Mouse (Mus musculus) MEL (cell line): ENCODE results near the gene Sept9. TPM values are rescaled to one million over a fixed set of nuclear protein-coding genes. Genes with fewer than 3 reads are reported as not detected.

Experiments used
- DNase-seq: peaks from one replicate; pipeline ENCODE4 v3.0.0; 2011; ENCODE audit warnings: low read depth, low spot score
- H3K27ac ChIP-seq: 2 replicates; pipeline ENCODE4 v1.5.1; 2012; ENCODE audit warnings: low read depth, mild to moderate bottlenecking, control low read depth, low read length, moderate library complexity; ENCODE audit not compliant: control insufficient read depth
- H3K27me3 ChIP-seq, 2 experiments: fragments of 150-350 bp in 1 of 2; sonication (generic) in 1 of 2; 2 replicates each; pipeline ENCODE4 v1.6.1; 2012; ENCODE audit warnings: low read length in 2 of 2, mild to moderate bottlenecking in 2 of 2, improper control_type of control experiment in 1 of 2, moderate library complexity in 1 of 2; ENCODE audit not compliant: insufficient read depth in 2 of 2, control insufficient read depth in 1 of 2
- H3K36me3 ChIP-seq, 2 experiments: 2 replicates each; pipeline ENCODE4 v1.6.1; 2012 to 2014; ENCODE audit warnings: low read length in 2 of 2, improper control_type of control experiment in 1 of 2, inconsistent platforms in 1 of 2, mild to moderate bottlenecking in 1 of 2; ENCODE audit not compliant: insufficient read depth in 2 of 2, control insufficient read depth in 1 of 2
- H3K4me1 ChIP-seq, 2 experiments: fragments of 150-350 bp in 1 of 2; sonication (generic) in 1 of 2; 2 replicates each; pipeline ENCODE4 v1.6.1; 2012; ENCODE audit warnings: low read length in 2 of 2, improper control_type of control experiment in 1 of 2, mild to moderate bottlenecking in 1 of 2; ENCODE audit not compliant: insufficient read depth in 2 of 2, control insufficient read depth in 1 of 2
- H3K4me3 ChIP-seq, 2 experiments: fragments of 150-350 bp in 1 of 2; sonication (generic) in 1 of 2; 2 replicates each; pipeline ENCODE4 v1.5.1; 2012; ENCODE audit warnings: low read depth in 2 of 2, low read length in 2 of 2, mild to moderate bottlenecking in 2 of 2, moderate library complexity in 2 of 2, control low read depth in 1 of 2, improper control_type of control experiment in 1 of 2; ENCODE audit not compliant: control insufficient read depth in 1 of 2, insufficient read depth in 1 of 2
- H3K79me2 ChIP-seq: 2 replicates; pipeline ENCODE4 v1.6.1; 2012; ENCODE audit warnings: mild to moderate bottlenecking, low read length, moderate library complexity; ENCODE audit not compliant: control insufficient read depth, poor library complexity, insufficient read depth
- H3K9ac ChIP-seq: 2 replicates; pipeline ENCODE4 v1.6.1; 2012; ENCODE audit warnings: low read depth, mild to moderate bottlenecking, control low read depth, low read length, moderate library complexity; ENCODE audit not compliant: control insufficient read depth, poor library complexity, severe bottlenecking
- H3K9me3 ChIP-seq: fragments of 150-350 bp; sonication (generic); replicated peaks from 2 replicates; pipeline ENCODE4 v1.6.1; 2012; ENCODE audit warnings: mild to moderate bottlenecking, low read length, improper control_type of control experiment, moderate library complexity; ENCODE audit not compliant: insufficient read depth
- BHLHE40 ChIP-seq: IDR thresholded peaks from 2 replicates; pipeline ENCODE4 v1.6.1; 2012; ENCODE audit warnings: low read depth, mild to moderate bottlenecking, inconsistent platforms, low read length, improper control_type of control experiment, borderline replicate concordance
- CHD1 ChIP-seq: IDR thresholded peaks from 2 replicates; pipeline ENCODE4 v1.6.1; 2012; ENCODE audit warnings: low read depth, mild to moderate bottlenecking, inconsistent platforms, low read length, improper control_type of control experiment
- CHD2 ChIP-seq: IDR thresholded peaks from 2 replicates; pipeline ENCODE4 v1.6.1; 2011; ENCODE audit warnings: low read length, improper control_type of control experiment
- E2F4 ChIP-seq: IDR thresholded peaks from 2 replicates; pipeline ENCODE4 v1.6.1; 2011; ENCODE audit warnings: low read depth, low read length, improper control_type of control experiment, borderline replicate concordance
- ELF1 ChIP-seq: IDR thresholded peaks from 2 replicates; pipeline ENCODE4 v1.6.1; 2014; ENCODE audit warnings: low read depth, mild to moderate bottlenecking, inconsistent platforms, low read length, improper control_type of control experiment, moderate library complexity
- ETS1 ChIP-seq: IDR thresholded peaks from 2 replicates; pipeline ENCODE4 v1.6.1; 2012; ENCODE audit warnings: low read depth, mild to moderate bottlenecking, inconsistent platforms, low read length, improper control_type of control experiment, moderate library complexity
- GABPA ChIP-seq: IDR thresholded peaks from 2 replicates; pipeline ENCODE4 v1.6.1; 2012; ENCODE audit warnings: low read depth, mild to moderate bottlenecking, inconsistent platforms, low read length, improper control_type of control experiment, moderate library complexity
- HCFC1 ChIP-seq: IDR thresholded peaks from 2 replicates; pipeline ENCODE4 v1.6.1; 2012; ENCODE audit warnings: low read depth, mild to moderate bottlenecking, inconsistent platforms, low read length, improper control_type of control experiment, moderate library complexity
- JUND ChIP-seq: IDR thresholded peaks from 2 replicates; pipeline ENCODE4 v1.6.1; 2011; ENCODE audit warnings: low read depth, mild to moderate bottlenecking, improper control_type of control experiment, low read length
- KAT2A ChIP-seq: conservative IDR thresholded peaks from 2 replicates; pipeline ENCODE4 v1.6.1; 2012; ENCODE audit warnings: low read depth, low read length, improper control_type of control experiment, inconsistent platforms
- MAZ ChIP-seq: IDR thresholded peaks from 2 replicates; pipeline ENCODE4 v1.6.1; 2012; ENCODE audit warnings: low read depth, mild to moderate bottlenecking, inconsistent platforms, low read length, improper control_type of control experiment
- MEF2A ChIP-seq: IDR thresholded peaks from 2 replicates; pipeline ENCODE4 v1.6.1; 2014; ENCODE audit warnings: low read depth, mild to moderate bottlenecking, inconsistent platforms, low read length, improper control_type of control experiment; ENCODE audit not compliant: poor library complexity, insufficient replicate concordance, severe bottlenecking; ENCODE audit errors: extremely low read depth
- MXI1 ChIP-seq: IDR thresholded peaks from 2 replicates; pipeline ENCODE4 v1.6.1; 2011; ENCODE audit warnings: mild to moderate bottlenecking, low read depth, low read length, improper control_type of control experiment
- NELFE ChIP-seq: IDR thresholded peaks from 2 replicates; pipeline ENCODE4 v1.6.1; 2011; ENCODE audit warnings: low read depth, low read length, improper control_type of control experiment
- NRF1 ChIP-seq: IDR thresholded peaks from 2 replicates; pipeline ENCODE4 v1.6.1; 2014; ENCODE audit warnings: low read depth, mild to moderate bottlenecking, inconsistent platforms, low read length, improper control_type of control experiment, moderate library complexity; ENCODE audit not compliant: poor library complexity, insufficient read depth, severe bottlenecking
- POLR2A ChIP-seq, 2 experiments: IDR thresholded peaks; 2 replicates each; pipeline ENCODE4 v1.6.1; 2011 to 2012; ENCODE audit warnings: low read length in 2 of 2, mild to moderate bottlenecking in 2 of 2, control low read depth in 1 of 2, improper control_type of control experiment in 1 of 2, low read depth in 1 of 2, moderate library complexity in 1 of 2; ENCODE audit not compliant: control insufficient read depth in 1 of 2, insufficient read depth in 1 of 2, poor library complexity in 1 of 2
- POLR2AphosphoS2 ChIP-seq: IDR thresholded peaks from 2 replicates; pipeline ENCODE4 v1.6.1; 2011; ENCODE audit warnings: low read length, improper control_type of control experiment
- RAD21 ChIP-seq: IDR thresholded peaks from 2 replicates; pipeline ENCODE4 v1.6.1; 2011; ENCODE audit warnings: mild to moderate bottlenecking, low read depth, low read length, improper control_type of control experiment
- SIN3A ChIP-seq: IDR thresholded peaks from 2 replicates; pipeline ENCODE4 v1.6.1; 2012; ENCODE audit warnings: low read length, improper control_type of control experiment, inconsistent platforms
- SMC3 ChIP-seq: IDR thresholded peaks from 2 replicates; pipeline ENCODE4 v1.6.1; 2011; ENCODE audit warnings: low read depth, low read length, improper control_type of control experiment
- TAL1 ChIP-seq: IDR thresholded peaks from 2 replicates; pipeline ENCODE4 v1.6.1; 2012; ENCODE audit warnings: mild to moderate bottlenecking, inconsistent platforms, low read length, moderate library complexity, mixed read lengths
- TBP ChIP-seq: IDR thresholded peaks from 2 replicates; pipeline ENCODE4 v1.8.0; 2011; ENCODE audit warnings: low read depth, low read length, improper control_type of control experiment
- TCF12 ChIP-seq: IDR thresholded peaks from 2 replicates; pipeline ENCODE4 v1.6.1; 2014; ENCODE audit warnings: low read depth, mild to moderate bottlenecking, inconsistent platforms, low read length, improper control_type of control experiment, moderate library complexity
- UBTF ChIP-seq: IDR thresholded peaks from 2 replicates; pipeline ENCODE4 v1.6.1; 2012; ENCODE audit warnings: low read depth, mild to moderate bottlenecking, inconsistent platforms, low read length, improper control_type of control experiment, moderate library complexity, borderline replicate concordance; ENCODE audit not compliant: insufficient read depth
- ZC3H11A ChIP-seq: IDR thresholded peaks from 2 replicates; pipeline ENCODE4 v1.6.1; 2012; ENCODE audit warnings: low read depth, mild to moderate bottlenecking, inconsistent platforms, low read length, improper control_type of control experiment
- ZMIZ1 ChIP-seq: IDR thresholded peaks from 2 replicates; pipeline ENCODE4 v1.6.1; 2012; ENCODE audit warnings: low read depth, mild to moderate bottlenecking, inconsistent platforms, low read length, improper control_type of control experiment, moderate library complexity
- polyA plus RNA-seq, 2 experiments: library from polyadenylated mRNA; stranded (reverse) in 1 of 2; unstranded in 1 of 2; fragments of >175 nt in 1 of 2; fragments of >200 nt in 1 of 2; gene quantifications; 2 replicates each; pipeline versions ENCODE4 v1.2.1 to v1.2.4; 2012; ENCODE audit warnings: low replicate concordance in 2 of 2, low read depth in 1 of 2; ENCODE audit not compliant: insufficient read length in 2 of 2, insufficient read depth in 1 of 2, missing spikeins in 1 of 2
- total RNA-seq: library from RNA; depleted of rRNA; stranded (reverse); fragments of 300-350 nt; gene quantifications from 2 replicates; pipeline ENCODE4 v1.2.3, GENCODE M21; 2012

Sept9 gene
- total and polyA plus RNA-seq, 3 experiments: 49.7 to 196 (median 163) TPM

- no peak overlapping the region for H3K9ac ChIP-seq
- no peaks in the 10 kb centered on the region for H3K79me2 ChIP-seq
- peaks cover 16 to 53% of the 10 kb centered on the region in 2 experiments for H3K4me1 ChIP-seq
- TF ChIP-seq JUND (no peak), KAT2A (no peak), TCF12 (no peak), POLR2A (IDR thresholded peaks at IDR 0.05; ENCODE audit: control insufficient read depth in 1 of 2, insufficient read depth in 1 of 2, low read depth in 1 of 2, low read length in 2 of 2, poor library complexity in 1 of 2) (no peak), NELFE (no peak), SMC3 (no peak), RAD21 (no peak), GABPA (no peak), POLR2AphosphoS2 (no peak), CHD1 (no peak), CHD2 (no peak), UBTF (no peak), ETS1 (no peak), MEF2A (no peak), ELF1 (no peak)
- H3K27ac ChIP-seq: no peak overlapping the region
- peaks cover 0 to 36% of the 10 kb centered on the region in 2 experiments; a peak in 2 of 4 replicates for H3K36me3 ChIP-seq
- no peaks in the 10 kb centered on the region for H3K9me3 ChIP-seq
- DNase-seq: no peak
- H3K27me3 ChIP-seq: no peaks in the 10 kb centered on the region
- no peak overlapping the region for H3K4me3 ChIP-seq
Observed at GRCm38 (mm10) chr11:117254161-117255107, 55.0 kb downstream of the Sept9 start.

- DNase-seq: no peak
- no peak overlapping the region for H3K4me3 ChIP-seq
- peaks cover 10 to 49% of the 10 kb centered on the region in 2 experiments for H3K4me1 ChIP-seq
Observed at GRCm38 (mm10) chr11:117255108-117255489, 55.6 kb downstream of the Sept9 start.

More at GRCm38 (mm10) chr11:117255108-117255489, 55.6 kb downstream of the Sept9 start:
- Histone ChIP-seq H3K27ac (no peak overlapping the region), H3K79me2 (no peaks in the 10 kb centered on the region), H3K36me3 (peaks cover 0 to 30% of the 10 kb centered on the region in 2 experiments; a peak in 2 of 4 replicates), H3K9me3 (no peaks in the 10 kb centered on the region), H3K27me3 (no peaks in the 10 kb centered on the region), H3K9ac (no peak overlapping the region)
- TF ChIP-seq MAZ (no peak), NRF1 (no peak), TAL1 (no peak), GABPA (no peak), HCFC1 (no peak), TCF12 (no peak), UBTF (no peak), POLR2AphosphoS2 (no peak), MEF2A (no peak), TBP (no peak), ETS1 (no peak), MXI1 (no peak), BHLHE40 (no peak), SIN3A (no peak), ZMIZ1 (no peak), ELF1 (no peak), RAD21 (no peak), E2F4 (no peak), KAT2A (no peak), ZC3H11A (no peak)
